Comparison of ENCODE assay signal across 8 mouse cellular contexts in genomic region chr4:59819477-59820022, GRCm38 (mm10). TPM values are rescaled to one million over a fixed set of nuclear protein-coding genes. Genes with fewer than 3 reads are reported as not detected.
DNase-seq lines count a peak whose midpoint lies in the region; ATAC-seq and TF ChIP-seq lines count a peak whose summit lies in the region.

No protein-coding gene starts in this region.

- no peak overlapping the region for H3K27ac ChIP-seq in forebrain, postnatal 0 days (ENCODE audit: low read depth, low read length)
- no peak overlapping the region for H3K27ac ChIP-seq in liver, embryonic 16.5 days (ENCODE audit: low read length)
- H3K27ac ChIP-seq in neural tube, embryonic 13.5 days (replicated peaks) = peak overlapping the region; percentile 78

- 14% methylated on average over 12 of the region's 12 CpGs for whole genome bisulfite sequencing in forebrain, postnatal 0 days
- 48% methylated on average over 12 of the region's 12 CpGs for WGBS in liver, embryonic 16.5 days (ENCODE audit: insufficient replicate concordance)
- 11% methylated on average over 12 of the region's 12 CpGs for WGBS in neural tube, embryonic 13.5 days

- H3K9ac ChIP-seq in forebrain, postnatal 0 days = no peak overlapping the region
- no peak overlapping the region for H3K9ac ChIP-seq in liver, embryonic 16.5 days (ENCODE audit: low read depth, low read length)
- no peak overlapping the region for H3K9ac ChIP-seq in neural tube, embryonic 13.5 days

- intact Hi-C loops in heart, postnatal 25 days (cut with DNase I) = no loop called here

- ATAC-seq in forebrain, postnatal 0 days = peak; percentile 75
- ATAC-seq in liver, embryonic 16.5 days (ENCODE audit: low read depth) = 0 out of 2 replicates have a peak, but pooled peaks have one; percentile 16
- ATAC-seq in neural tube, embryonic 13.5 days (ENCODE audit: low read depth) = peak; percentile 92
- ATAC-seq in monocyte, adult 5-6 weeks (replicated peaks; ENCODE audit: insufficient number of reproducible peaks, low FRiP score, low TSS enrichment, poor library complexity, severe bottlenecking) = no peak

- H3K36me3 ChIP-seq in forebrain, postnatal 0 days (ENCODE audit: insufficient read depth) = no peaks in the 10 kb centered on the region
- H3K36me3 ChIP-seq in liver, embryonic 16.5 days (ENCODE audit: control insufficient read depth, insufficient read depth) = no peaks in the 10 kb centered on the region
- H3K36me3 ChIP-seq in neural tube, embryonic 13.5 days = no peaks in the 10 kb centered on the region

- no peaks in the 10 kb centered on the region; the same call in 1 of the 2 replicates for H3K4me1 ChIP-seq in forebrain, postnatal 0 days (ENCODE audit: insufficient read depth)
- peaks cover 20% of the 10 kb centered on the region for H3K4me1 ChIP-seq in liver, embryonic 16.5 days (ENCODE audit: control insufficient read depth, low read depth, low read length)
- peaks cover 44% of the 10 kb centered on the region for H3K4me1 ChIP-seq in neural tube, embryonic 13.5 days (replicated peaks)

- no peak overlapping the region for H3K4me2 ChIP-seq in forebrain, postnatal 0 days (ENCODE audit: low read depth)
- no peak overlapping the region for H3K4me2 ChIP-seq in liver, embryonic 16.5 days (ENCODE audit: low read depth, low read length)
- H3K4me2 ChIP-seq in neural tube, embryonic 13.5 days = peak overlapping the region; percentile 11; the same call in 1 of the 2 replicates

- no peak overlapping the region for H3K4me3 ChIP-seq in forebrain, postnatal 0 days (ENCODE audit: low read depth, low read length)
- no peak overlapping the region for H3K4me3 ChIP-seq in liver, embryonic 16.5 days (ENCODE audit: low read depth, low read length)
- no peak overlapping the region for H3K4me3 ChIP-seq in neural tube, embryonic 13.5 days

- TF ChIP-seq CTCF in forebrain, postnatal 0 days (IDR thresholded peaks at IDR 0.05; ENCODE audit: low read depth) = no peak

- H3K27me3 ChIP-seq in forebrain, postnatal 0 days (ENCODE audit: insufficient read depth, low read length) = no peaks in the 10 kb centered on the region
- H3K27me3 ChIP-seq in liver, embryonic 16.5 days (ENCODE audit: control insufficient read depth, insufficient read depth, low read depth, low read length) = no peaks in the 10 kb centered on the region
- H3K27me3 ChIP-seq in neural tube, embryonic 13.5 days = no peaks in the 10 kb centered on the region

- DNase-seq in heart, adult 11 months = peak; percentile 95
- DNase-seq in heart, postnatal 25 days (ENCODE audit: low spot score) = no peak
- DNase-seq in NIH3T3 (ENCODE audit: low read depth) = peak; percentile 47
- DNase-seq in forebrain, postnatal 0 days = peak; percentile 39
- no peak for DNase-seq in adrenal gland, adult 8-10 months

- H3K9me3 ChIP-seq in forebrain, postnatal 0 days (ENCODE audit: low read length) = no peaks in the 10 kb centered on the region
- no peaks in the 10 kb centered on the region for H3K9me3 ChIP-seq in liver, embryonic 16.5 days (replicated peaks; ENCODE audit: control insufficient read depth, low read length)
- no peaks in the 10 kb centered on the region for H3K9me3 ChIP-seq in neural tube, embryonic 13.5 days

RNA-seq across cellular contexts. Expression of gene Snx30, which starts 13.9 kb away (rescaled TPM):
- total RNA-seq in heart, postnatal 25 days (2021) = 1 to 10 TPM; 6.0 to 7.9 TPM
- 22.7 and 31.4 TPM in 2 replicates for total RNA-seq in forebrain, postnatal 0 days (2014; rRNA removed)
- 9.8 and 16.9 TPM in 2 replicates for polyA plus RNA-seq in forebrain, postnatal 0 days (2015; fragmentation: Nextera tagmentation; extraction: Ambion mirVana)
- 3.6 and 5.0 TPM in 2 replicates for polyA plus RNA-seq in liver, embryonic 16.5 days (2015; fragmentation: Nextera tagmentation; extraction: Ambion mirVana)
- polyA plus RNA-seq in neural tube, embryonic 13.5 days (2015; fragmentation: Nextera tagmentation; extraction: Ambion mirVana) = 12.9 and 14.8 TPM in 2 replicates
- total RNA-seq in monocyte, adult 5-6 weeks (2017) = 23.1 to 30.4 TPM (median 26.6 TPM) in 3 replicates
- 10 to 100 TPM in 1 of 4 experiments, 1 to 10 TPM in 3; 6.6 to 10.2 (median 8.9) TPM for total RNA-seq in adrenal gland, adult 8-10 months (2022)

RNA-seq across cellular contexts. Expression of gene Inip, which starts 18.2 kb away (rescaled TPM):
- total RNA-seq in heart, postnatal 25 days (2021) = 10 to 100 TPM in 1 of 2 experiments, 1 to 10 TPM in 1; 9.3 to 10.9 TPM
- total RNA-seq in forebrain, postnatal 0 days (2014; rRNA removed) = 31.3 and 34.1 TPM in 2 replicates
- polyA plus RNA-seq in forebrain, postnatal 0 days (2015; fragmentation: Nextera tagmentation; extraction: Ambion mirVana) = 39.2 and 43.2 TPM in 2 replicates
- 14.0 and 16.3 TPM in 2 replicates for polyA plus RNA-seq in liver, embryonic 16.5 days (2015; fragmentation: Nextera tagmentation; extraction: Ambion mirVana)
- polyA plus RNA-seq in neural tube, embryonic 13.5 days (2015; fragmentation: Nextera tagmentation; extraction: Ambion mirVana) = 60.3 and 67.3 TPM in 2 replicates
- 35.3 to 39.1 TPM (median 36.2 TPM) in 3 replicates for total RNA-seq in monocyte, adult 5-6 weeks (2017)
- 10 to 100 TPM; 17.8 to 24.3 (median 19.9) TPM for total RNA-seq in adrenal gland, adult 8-10 months (2022)

Comparison
In these comparisons a context has a peak if more than half of its experiments do, and no peak if none do; other contexts are left out.
1. DNase-seq: peak in heart, adult 11 months (single experiment), NIH3T3 (single experiment) and forebrain, postnatal 0 days (single experiment); none in heart, postnatal 25 days (single experiment) and adrenal gland, adult 8-10 months (single experiment).